Mouse (Mus musculus) yolk sac, embryonic 10.5 days (tissue): ENCODE measurements around the gene Rgsl1.

Experiments
- DNase-seq: peaks from one replicate; pipeline ENCODE4 v3.0.0-alpha.2; 2017; ENCODE audit warnings: low spot score

The Rgsl1 gene

GRCm38 (mm10) chr1:153740145-153740544 lies 103.8 kb downstream of the Rgsl1 start, which contains the start of gene Rgs16:
Gene Rgs16 (plus strand): TSS chr1:153740349.
- peak; percentile 67 for DNase-seq

GRCm38 (mm10) chr1:153739437-153740015 lies 104.4 kb downstream of the Rgsl1 start:
- DNase-seq, result no peak

GRCm38 (mm10) chr1:153737101-153738085 lies 106.5 kb downstream of the Rgsl1 start:
- DNase-seq, result no peak

- no peak for DNase-seq
Observed at GRCm38 (mm10) chr1:153736096-153736495, 107.8 kb downstream of the Rgsl1 start.

- no peak for DNase-seq
Observed at GRCm38 (mm10) chr1:153734866-153735265, 109.1 kb downstream of the Rgsl1 start.

- DNase-seq, result no peak
Observed at GRCm38 (mm10) chr1:153733181-153733580, 110.8 kb downstream of the Rgsl1 start.

GRCm38 (mm10) chr1:153730671-153731070 lies 113.3 kb downstream of the Rgsl1 start:
- DNase-seq, result no peak

GRCm38 (mm10) chr1:153729806-153730205 lies 114.1 kb downstream of the Rgsl1 start:
- DNase-seq, result no peak
